ENCODE assay signal across 9 mouse cellular contexts in the genomic region with DNA sequence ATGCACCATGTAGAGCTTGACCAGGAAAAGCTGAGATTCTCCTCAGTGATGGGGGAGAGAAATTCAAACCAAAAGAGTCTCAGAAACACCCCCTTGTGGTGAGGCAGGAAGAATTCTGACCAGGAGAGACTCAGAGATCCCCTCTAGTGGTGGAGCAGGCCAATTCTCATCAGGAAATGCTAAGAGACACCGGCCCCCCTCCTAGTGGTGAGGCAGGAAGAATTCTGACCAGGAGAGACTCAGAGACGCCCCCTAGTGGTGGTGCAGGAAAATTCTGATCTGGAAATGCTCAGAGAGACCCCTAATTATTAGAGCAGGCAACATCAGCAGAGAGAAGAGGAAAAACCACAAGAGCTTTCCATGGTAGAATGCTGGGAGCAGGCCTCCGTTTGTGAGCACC.
A peak's percentile ranks its signal among the peaks of the same experiment; 100 is the strongest.
DNase-seq lines count a peak whose midpoint lies in the region; ATAC-seq lines count a peak whose summit lies in the region.
"Had no signal": no experiment of that assay in that cellular context is flagged by ENCODE, and none has a peak within 500 bp of the region (broad histone marks: within the 10 kb centered on the region; RNA-seq: fewer than 3 reads in every experiment).

No protein-coding gene starts in this region.

- no peak overlapping the region for H3K4me2 ChIP-seq in heart, embryonic 11.5 days
- H3K4me2 ChIP-seq: liver, embryonic 13.5 days had no signal

- H3K9me3 ChIP-seq in heart, embryonic 11.5 days (replicated peaks; ENCODE audit: control insufficient read depth, low read length), result no peaks in the 10 kb centered on the region
- H3K9me3 ChIP-seq: liver, embryonic 13.5 days had no signal

- intact Hi-C loops in heart, postnatal 10 days (cut with DNase I), result loop anchor here (5.0 kb wide), 1 partner anchor 651 kb away; no protein-coding TSS in a partner anchor
- intact Hi-C loops in left cerebral cortex, postnatal 25 days (cut with DNase I), result loop anchor here (5.0 kb wide), 2 partner anchors 906 to 1716 kb away; a partner anchor contains a TSS

- H3K4me3 ChIP-seq in heart, embryonic 11.5 days (ENCODE audit: low read depth, low read length), result no peak overlapping the region
- H3K4me3 ChIP-seq: liver, embryonic 13.5 days had no signal

- H3K36me3 ChIP-seq in heart, embryonic 11.5 days (ENCODE audit: control insufficient read depth, insufficient read depth, low read length), result no peaks in the 10 kb centered on the region
- H3K36me3 ChIP-seq: liver, embryonic 13.5 days had no signal

- WGBS in heart, embryonic 11.5 days (ENCODE audit: insufficient replicate concordance), result 51% methylated on average over 3 of the region's 3 CpGs

- ATAC-seq in heart, embryonic 11.5 days (replicated peaks; ENCODE audit: insufficient number of reproducible peaks, low FRiP score, low TSS enrichment), result no peak
- ATAC-seq in megakaryocyte, adult 5-6 weeks (ENCODE audit: poor library complexity, severe bottlenecking), result no peak

- no peak overlapping the region for H3K9ac ChIP-seq in heart, embryonic 11.5 days (ENCODE audit: low read depth, low read length)
- H3K9ac ChIP-seq: liver, embryonic 13.5 days had no signal

- H3K27ac ChIP-seq in heart, embryonic 11.5 days (ENCODE audit: low read depth, low read length), result no peak overlapping the region
- H3K27ac ChIP-seq: liver, embryonic 13.5 days had no signal

- peak; percentile 0 to 23 for DNase-seq in heart, postnatal 10 days
- DNase-seq in ES-CJ7 (ENCODE audit: low read depth, low spot score), result peak; percentile 57
- DNase-seq in embryo, embryonic 11 days, result peak; percentile 34
- DNase-seq in left cerebral cortex, postnatal 25 days (ENCODE audit: low spot score in 2 of 2), result peak; percentile 50 to 71
- DNase-seq in telencephalon, adult 2 months (ENCODE audit: low read depth, low spot score), result peak; percentile 39
- DNase-seq in thymus, adult 18-20 months, result no peak
- DNase-seq: liver, embryonic 13.5 days had no signal

- H3K4me1 ChIP-seq in heart, embryonic 11.5 days (ENCODE audit: control insufficient read depth, insufficient read depth, low read length), result no peaks in the 10 kb centered on the region
- H3K4me1 ChIP-seq: liver, embryonic 13.5 days had no signal

- no peaks in the 10 kb centered on the region for H3K27me3 ChIP-seq in heart, embryonic 11.5 days (ENCODE audit: control insufficient read depth, insufficient read depth, low read length)
- H3K27me3 ChIP-seq: liver, embryonic 13.5 days had no signal

Comparison
In these comparisons a context has a peak if more than half of its experiments do, and no peak if none do; other contexts are left out.
1. DNase-seq: peak in heart, postnatal 10 days (2 of 2), ES-CJ7 (single experiment), embryo, embryonic 11 days (single experiment), left cerebral cortex, postnatal 25 days (2 of 2) and telencephalon, adult 2 months (single experiment); none in thymus, adult 18-20 months (0 of 2).